Mouse (Mus musculus) T-helper 2 cell (primary cell): ENCODE data around the gene Adtrp.

Source experiments
- in situ Hi-C: fragments of 300-600 bp; cut with MboI, MseI; formaldehyde crosslinking; loops from one replicate; pipeline ENCODE4 v1.15.1; 2025; ENCODE audit warnings: high pct_unique_total_duplicates

The Adtrp gene

GRCm38 (mm10) chr13:41779603-41780180 is 67.8 kb downstream of the Adtrp start:
- in situ Hi-C loops = no loop called here

- in situ Hi-C loops = no loop called here
These were observed 73.6 kb downstream of the Adtrp start for GRCm38 (mm10) chr13:41773812-41774376.

GRCm38 (mm10) chr13:41771061-41771460 is 76.4 kb downstream of the Adtrp start:
- in situ Hi-C loops = no loop called here

- in situ Hi-C loops = no loop called here
These were observed 79.5 kb downstream of the Adtrp start for GRCm38 (mm10) chr13:41767941-41768340.

GRCm38 (mm10) chr13:41761986-41762385 is 85.5 kb downstream of the Adtrp start:
- in situ Hi-C loops = loop anchor here (5.0 kb wide), 1 partner anchor 280 kb away; no protein-coding TSS in a partner anchor

- in situ Hi-C loops = loop anchor here (5.0 kb wide), 1 partner anchor 282 kb away; no protein-coding TSS in a partner anchor
These were observed 87.0 kb downstream of the Adtrp start for GRCm38 (mm10) chr13:41760484-41760883.

- in situ Hi-C loops = no loop called here
These were observed 88.7 kb downstream of the Adtrp start for GRCm38 (mm10) chr13:41758550-41759465.

GRCm38 (mm10) chr13:41753114-41753513 is 94.4 kb downstream of the Adtrp start:
- in situ Hi-C loops = no loop called here

- in situ Hi-C loops = no loop called here
These were observed 97.0 kb downstream of the Adtrp start for GRCm38 (mm10) chr13:41750481-41750880.

- in situ Hi-C loops = no loop called here
These were observed 98.6 kb downstream of the Adtrp start for GRCm38 (mm10) chr13:41748866-41749265.

- in situ Hi-C loops = no loop called here
These were observed 99.8 kb downstream of the Adtrp start for GRCm38 (mm10) chr13:41747691-41748090.

- in situ Hi-C loops = no loop called here
These were observed 100.4 kb downstream of the Adtrp start for GRCm38 (mm10) chr13:41746971-41747615.

- in situ Hi-C loops = no loop called here
These were observed 106.9 kb downstream of the Adtrp start for GRCm38 (mm10) chr13:41740456-41741085.

GRCm38 (mm10) chr13:41737628-41738309 is 109.7 kb downstream of the Adtrp start:
- in situ Hi-C loops = no loop called here

GRCm38 (mm10) chr13:41729660-41730059 is 117.8 kb downstream of the Adtrp start:
- in situ Hi-C loops = no loop called here

GRCm38 (mm10) chr13:41727803-41728202 is 119.7 kb downstream of the Adtrp start:
- in situ Hi-C loops = no loop called here

GRCm38 (mm10) chr13:41719331-41719730 is 128.2 kb downstream of the Adtrp start:
- in situ Hi-C loops = no loop called here

- in situ Hi-C loops = no loop called here
These were observed 129.4 kb downstream of the Adtrp start for GRCm38 (mm10) chr13:41718051-41718450.
